Mouse (Mus musculus) urinary bladder, postnatal 25 days (tissue): ENCODE results near the gene Bclaf1.

Experiments used
- DNase-seq: peaks from one replicate; pipeline ENCODE4 v3.0.0; 2022; ENCODE audit warnings: low spot score

Gene Bclaf1

GRCm38 (mm10) chr10:20311918-20312735, at the start of gene Bclaf1:
Gene Bclaf1 (plus strand): TSS chr10:20312469.
- peak; percentile 99 for DNase-seq

- DNase-seq: no peak
Measured at GRCm38 (mm10) chr10:20262896-20263295, 49.4 kb upstream of the Bclaf1 start.

DNA sequence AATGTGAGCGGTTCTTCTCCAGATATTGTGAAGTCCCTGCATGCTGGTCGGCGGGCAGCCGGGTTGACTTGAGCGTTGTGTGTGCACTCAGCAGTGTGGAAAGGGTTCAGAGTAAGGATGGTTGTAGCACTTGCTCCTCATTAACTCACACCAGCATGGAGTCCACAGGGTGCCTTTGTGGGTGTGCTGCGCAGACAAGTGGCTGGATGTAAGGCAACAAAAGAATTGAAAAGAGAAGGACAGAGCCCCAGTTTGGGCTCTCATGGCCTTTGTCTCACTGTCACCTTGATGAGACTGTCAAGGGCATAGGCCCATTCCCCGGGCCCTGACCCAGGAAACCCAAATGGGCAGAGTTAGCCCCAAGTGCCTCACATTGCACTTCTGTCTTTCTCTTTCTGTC, 47.8 kb upstream of the Bclaf1 start:
- no peak for DNase-seq

GRCm38 (mm10) chr10:20267032-20267431, 45.2 kb upstream of the Bclaf1 start:
- no peak for DNase-seq

GRCm38 (mm10) chr10:20268945-20269344, 43.3 kb upstream of the Bclaf1 start:
- no peak for DNase-seq

DNA sequence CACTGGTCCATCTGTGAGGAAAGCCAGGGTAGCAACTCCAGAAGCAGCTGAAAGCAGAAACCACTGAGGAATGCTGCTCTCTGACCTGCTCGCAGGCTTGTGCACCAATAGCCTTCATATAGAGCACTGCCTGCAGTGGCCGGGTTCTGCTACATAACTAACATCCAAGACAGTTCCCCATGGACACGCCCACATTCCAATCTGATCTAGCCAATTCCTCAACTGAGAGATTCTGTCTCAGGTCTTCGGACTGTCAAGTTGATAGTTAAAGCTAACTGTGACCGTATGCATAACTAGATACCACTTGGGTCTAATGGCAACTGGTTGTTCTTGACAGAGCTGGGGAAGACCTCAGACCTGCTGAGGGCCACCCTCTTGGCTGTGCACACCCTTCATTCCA, 39.9 kb upstream of the Bclaf1 start:
- no peak for DNase-seq

DNA sequence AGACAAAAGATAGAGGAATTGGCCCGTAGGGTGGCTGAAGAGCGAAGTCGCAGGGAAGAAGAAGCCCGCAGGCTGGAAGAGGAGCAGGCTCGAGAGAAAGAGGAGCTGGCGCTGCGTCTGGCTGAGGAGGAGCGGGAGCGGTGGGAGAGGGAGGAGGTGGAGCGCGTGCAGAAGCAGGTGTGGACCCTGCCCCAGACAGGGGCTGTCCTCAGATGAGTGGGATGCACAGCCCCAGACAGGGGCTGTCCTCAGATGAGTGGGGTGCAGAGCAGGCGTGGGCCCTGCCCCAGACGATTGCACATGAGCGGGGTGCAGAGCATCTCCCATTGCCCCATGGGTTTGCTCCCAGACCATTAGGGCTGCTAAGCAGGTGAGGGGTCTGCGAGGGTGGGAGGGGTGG, 39.0 kb upstream of the Bclaf1 start:
- no peak for DNase-seq

GRCm38 (mm10) chr10:20274022-20274421, 38.2 kb upstream of the Bclaf1 start:
- no peak for DNase-seq

DNA sequence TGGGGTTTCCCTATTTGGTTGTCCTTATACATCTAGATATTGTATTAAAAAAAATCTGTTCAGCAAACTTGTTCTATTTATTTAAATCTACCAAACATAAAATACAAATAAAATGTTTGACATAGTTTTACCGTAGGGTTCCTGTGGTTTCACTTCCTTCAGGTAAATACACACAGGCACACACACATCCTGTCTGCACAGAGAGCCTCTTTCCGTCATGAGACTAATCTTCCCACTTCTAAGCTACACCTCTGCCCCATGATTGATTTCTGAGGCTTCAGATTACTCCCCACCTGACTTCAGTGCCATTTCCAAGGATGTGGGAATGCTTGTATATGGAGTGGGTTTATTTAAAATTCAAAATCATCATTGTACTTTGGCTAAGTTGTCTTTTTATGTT, 30.8 kb upstream of the Bclaf1 start:
- DNase-seq: no peak

DNA sequence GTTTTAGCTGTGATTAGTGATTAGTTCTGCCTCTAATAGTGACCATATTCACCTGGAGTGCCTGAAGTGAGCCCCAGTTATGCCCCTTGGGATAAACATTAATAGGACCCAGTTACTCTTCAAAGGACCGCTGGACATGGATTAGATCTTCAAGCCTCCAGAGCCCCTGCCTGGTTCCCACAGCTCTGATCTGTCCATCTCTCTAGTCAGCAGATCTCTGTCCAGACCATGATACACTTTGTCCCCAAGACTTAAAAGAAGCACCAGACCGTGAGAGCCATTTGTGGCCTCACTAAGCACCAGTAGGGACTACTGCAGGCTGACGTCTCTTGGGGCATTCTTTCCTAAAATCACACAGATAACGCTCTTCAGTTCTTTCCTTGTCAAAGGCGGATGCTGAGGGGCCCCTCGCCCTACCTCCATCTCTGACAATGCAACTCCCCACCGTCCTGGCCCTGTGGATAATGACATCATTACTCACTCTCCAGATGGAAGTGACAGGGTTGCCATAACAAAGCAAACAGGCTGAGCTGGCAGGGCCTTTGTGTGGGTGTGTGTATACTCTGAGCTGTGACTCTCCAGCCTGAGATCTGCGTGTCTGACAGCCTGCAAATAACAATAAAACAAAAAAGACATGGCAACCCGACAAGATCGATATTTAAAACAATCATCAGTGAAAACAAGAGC, 26.8 kb upstream of the Bclaf1 start:
- no peak for DNase-seq

GRCm38 (mm10) chr10:20285994-20286836, 26.1 kb upstream of the Bclaf1 start:
- DNase-seq: no peak

- no peak for DNase-seq
Measured at GRCm38 (mm10) chr10:20287369-20287768, 24.9 kb upstream of the Bclaf1 start.

- DNase-seq: peak; percentile 86
Measured at GRCm38 (mm10) chr10:20290467-20290883, 21.8 kb upstream of the Bclaf1 start.

- DNase-seq: no peak
Measured at GRCm38 (mm10) chr10:20295961-20296360, 16.3 kb upstream of the Bclaf1 start.

- DNase-seq: no peak
Measured at GRCm38 (mm10) chr10:20298152-20298920, 13.9 kb upstream of the Bclaf1 start.

DNA sequence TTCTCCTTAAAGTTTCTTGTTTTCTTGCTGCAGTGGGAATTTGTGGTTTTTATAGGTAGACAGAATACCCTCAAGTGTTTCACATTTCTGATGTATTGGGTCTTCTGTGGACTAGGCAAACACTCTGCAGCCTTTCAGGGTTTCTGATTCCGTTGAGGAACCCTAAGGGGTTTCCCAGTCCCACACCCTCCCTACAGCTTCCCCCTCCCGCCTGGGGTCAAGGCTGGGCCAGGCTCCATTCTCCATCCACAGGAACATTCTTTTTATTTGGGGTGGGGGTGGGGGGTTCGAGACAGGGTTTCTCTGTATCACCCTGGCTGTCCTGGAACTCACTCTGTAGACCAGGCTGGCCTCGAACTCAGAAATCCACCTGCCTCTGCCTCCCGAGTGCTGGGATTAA, 13.2 kb upstream of the Bclaf1 start:
- DNase-seq: no peak

GRCm38 (mm10) chr10:20310969-20311769, 1.1 kb upstream of the Bclaf1 start:
- DNase-seq: peak; percentile 12

GRCm38 (mm10) chr10:20312736-20313301, 550 bp downstream of the Bclaf1 start:
- DNase-seq: peak; percentile 88

DNA sequence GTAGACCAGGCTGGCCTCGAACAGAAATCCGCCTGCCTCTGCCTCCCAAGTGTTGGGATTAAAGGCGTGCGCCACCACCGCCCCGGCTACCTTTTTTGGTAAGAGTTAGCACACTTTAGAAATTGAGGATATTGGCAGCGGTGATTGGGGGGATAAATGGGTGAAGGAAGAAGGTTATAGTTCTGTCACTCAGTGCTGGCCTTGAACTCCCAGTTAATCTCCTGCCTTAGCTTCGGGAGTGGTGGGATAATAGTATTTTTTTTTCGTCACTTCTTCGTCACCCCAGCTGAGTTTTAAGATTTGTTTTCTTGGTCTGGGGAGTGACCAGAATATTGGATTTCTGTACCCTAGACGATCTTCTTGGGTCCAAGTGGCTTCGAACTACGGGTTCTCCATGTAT, 1.2 kb downstream of the Bclaf1 start:
- no peak for DNase-seq

DNA sequence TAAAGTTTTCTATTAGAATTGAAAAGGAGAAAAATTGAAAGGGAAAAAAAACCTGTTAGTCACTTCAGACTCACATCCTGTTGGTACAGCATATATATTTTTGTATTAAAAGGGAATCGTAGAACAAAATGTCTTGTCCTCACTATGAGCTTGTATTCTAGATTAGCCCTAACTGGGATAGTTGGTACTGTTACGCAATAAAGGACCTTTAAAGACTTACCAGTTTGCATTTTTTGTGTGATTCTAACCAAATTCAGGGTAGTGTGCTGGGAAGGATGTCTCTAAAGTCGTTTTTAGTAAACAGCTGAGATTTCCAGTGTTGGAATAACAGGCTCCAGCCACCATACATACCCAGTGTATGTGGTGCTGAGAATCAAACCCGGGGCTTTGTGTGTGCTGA, 1.7 kb downstream of the Bclaf1 start:
- no peak for DNase-seq

DNA sequence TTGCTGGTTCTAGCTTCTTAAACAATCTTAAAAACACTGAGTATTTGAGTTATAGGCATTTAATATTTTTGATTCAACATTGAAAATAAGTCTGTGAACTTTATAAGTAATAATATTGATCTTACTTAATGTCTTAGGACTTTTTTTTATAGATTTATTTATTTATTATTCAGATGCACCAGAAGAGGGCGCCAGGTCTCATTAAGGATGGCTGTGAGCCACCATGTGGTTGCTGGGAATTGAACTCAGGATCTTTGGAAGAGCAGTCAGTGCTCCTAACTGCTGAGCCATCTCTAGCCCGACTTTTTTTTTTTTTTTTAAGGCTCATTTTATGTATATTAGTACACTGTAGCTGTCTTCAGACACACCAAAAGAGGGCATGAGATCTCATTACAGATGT, 2.5 kb downstream of the Bclaf1 start:
- no peak for DNase-seq
